Mouse (Mus musculus) natural killer cell, adult 2 months (primary cell): ENCODE measurements at regions not wholly inside any gene's neighbourhood (a gene's known extent, or its start where the extent isn't known, plus 50 kb on each side); places are given as distances from the start of the nearest gene placed in this dataset.
A peak's percentile ranks its signal among the peaks of the same experiment; 100 is the strongest.

Source experiments
- DNase-seq, 2 experiments: peaks; one replicate each; pipeline ENCODE4 v3.0.0; 2022; ENCODE audit warnings: low spot score in 2 of 2

DNA sequence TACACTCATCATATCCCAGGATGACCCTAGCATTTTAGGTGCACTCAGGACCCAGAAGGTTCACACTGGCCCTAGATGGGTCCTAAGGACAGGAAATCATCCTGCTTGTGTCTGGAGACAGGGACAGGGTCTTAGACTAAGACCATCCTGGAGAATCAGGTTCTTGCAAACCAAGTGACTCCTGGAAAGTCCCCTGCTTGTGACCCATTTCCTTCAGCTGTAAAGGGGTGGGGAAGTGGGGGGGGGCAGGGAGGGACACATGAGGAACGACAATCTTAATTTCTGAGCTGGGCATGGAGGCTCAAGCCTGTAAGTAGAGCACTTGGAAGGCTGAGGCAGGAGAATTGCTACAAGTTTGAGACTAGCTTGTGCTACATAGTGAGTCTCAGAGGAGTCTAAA lies 88.2 kb upstream of the Haao start:
- peak; percentile 7 to 29 for DNase-seq

DNA sequence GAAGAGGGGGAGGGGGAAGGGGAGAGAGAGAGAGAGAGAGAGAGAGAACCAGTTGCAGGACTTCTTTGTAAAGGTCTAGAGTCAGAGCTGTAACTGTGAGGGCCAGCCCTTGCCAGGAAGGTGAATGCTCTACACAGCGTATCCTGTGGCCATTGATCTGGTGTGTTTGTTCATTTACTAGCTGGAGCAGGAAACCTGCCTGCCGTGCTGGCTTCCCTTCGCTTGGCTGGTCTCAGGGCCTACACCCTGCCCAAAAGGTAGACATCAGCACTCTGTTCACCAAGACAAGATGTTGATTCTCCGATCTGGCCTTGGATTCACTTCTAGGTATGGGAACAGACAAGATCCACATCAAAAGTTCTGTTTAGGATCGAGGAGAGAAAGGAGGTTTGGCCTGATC lies 87.5 kb upstream of the Haao start:
- DNase-seq: no peak

DNA sequence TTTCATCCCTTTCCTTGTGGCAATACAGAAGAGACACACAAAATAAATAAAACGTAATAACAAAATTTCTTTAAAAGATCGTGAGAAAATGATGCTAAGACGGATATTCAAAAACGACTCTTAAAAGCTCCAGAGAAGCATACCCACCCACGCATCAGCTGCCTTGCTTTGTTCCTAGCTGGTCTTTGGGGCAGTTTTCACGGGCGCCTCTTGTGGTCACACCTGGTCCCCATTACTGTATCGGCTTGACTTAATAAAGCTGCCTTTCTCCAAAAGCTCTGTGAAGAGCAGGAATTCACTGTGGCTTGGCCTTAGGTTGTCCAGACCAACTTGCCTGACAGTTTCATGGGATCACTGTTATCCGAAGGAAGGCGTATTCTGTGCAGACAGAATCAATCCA lies 86.0 kb upstream of the Haao start:
- no peak for DNase-seq

DNA sequence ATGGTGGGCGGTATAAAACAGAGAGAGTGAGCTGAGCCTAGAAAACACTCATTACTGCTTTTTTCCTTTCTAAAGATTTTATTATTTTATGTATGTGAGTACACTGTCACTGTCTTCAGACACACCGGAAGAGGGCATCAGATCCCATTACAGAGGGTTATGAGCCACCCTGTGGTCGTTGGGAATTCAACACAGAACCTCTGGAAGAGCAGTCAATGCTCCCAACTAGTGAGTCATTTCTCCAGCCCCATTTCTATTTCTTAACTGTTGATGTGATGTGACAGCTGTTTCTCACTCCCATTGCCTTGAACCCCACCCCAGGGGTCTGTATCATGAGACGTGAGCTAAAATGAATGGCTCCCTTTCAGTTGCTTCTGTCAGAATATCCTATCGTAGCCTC lies 82.6 kb upstream of the Haao start:
- DNase-seq: no peak

GRCm38 (mm10) chr17:83927749-83928387 lies 80.1 kb upstream of the Haao start:
- no peak for DNase-seq

DNA sequence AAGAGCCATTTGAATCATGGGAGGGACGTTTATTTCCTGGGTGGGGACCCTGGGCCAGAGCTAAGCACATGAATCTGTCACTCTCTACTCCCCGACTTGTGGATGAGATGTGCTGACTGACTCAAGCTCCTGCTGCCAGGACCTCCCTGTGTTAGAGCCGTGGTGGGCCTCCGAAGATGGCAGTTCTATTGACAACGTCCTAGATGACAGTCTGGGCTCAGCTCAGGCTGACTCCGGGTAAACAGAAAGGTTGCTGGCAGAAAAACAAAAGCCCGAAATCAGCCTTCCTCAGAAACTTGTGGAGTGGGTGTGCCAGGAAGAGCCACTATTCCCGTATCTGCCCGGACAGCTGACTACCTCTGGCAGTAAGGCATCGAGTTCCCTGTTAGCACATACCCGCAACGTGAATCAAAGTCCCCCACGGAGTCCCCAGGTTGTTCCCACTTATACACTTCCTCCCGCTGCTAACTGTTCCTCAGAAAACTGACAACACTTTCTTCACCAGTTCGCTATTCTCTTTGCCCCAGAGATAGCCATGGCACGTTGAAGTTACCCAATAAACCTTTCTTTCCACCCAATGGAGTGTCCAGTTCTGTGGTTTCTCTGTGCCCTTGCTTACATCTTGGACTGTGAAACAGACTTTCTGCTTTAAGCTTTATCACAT lies 76.6 kb upstream of the Haao start:
- DNase-seq: no peak

GRCm38 (mm10) chr17:83920894-83921293 lies 73.1 kb upstream of the Haao start:
- no peak for DNase-seq

DNA sequence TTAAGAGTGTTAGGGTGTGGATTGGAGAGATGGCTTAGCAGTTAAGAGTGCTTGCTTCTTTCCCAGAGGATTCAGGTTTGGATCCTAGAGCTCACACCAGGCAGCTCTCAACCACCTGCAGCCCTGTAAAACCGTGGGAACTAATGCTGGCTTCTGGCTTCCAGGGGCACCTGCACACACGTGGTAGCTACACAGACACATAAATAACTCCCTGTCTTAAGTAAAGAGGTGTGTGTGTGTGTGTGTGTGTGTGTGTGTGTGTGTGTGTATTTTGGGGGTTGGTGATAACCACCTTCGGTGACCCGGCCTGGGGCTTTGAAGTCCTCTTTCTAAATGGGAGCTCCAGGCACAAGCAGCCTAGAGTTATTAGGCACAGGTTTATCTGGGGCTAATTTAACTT lies 72.5 kb upstream of the Haao start:
- DNase-seq: no peak

DNA sequence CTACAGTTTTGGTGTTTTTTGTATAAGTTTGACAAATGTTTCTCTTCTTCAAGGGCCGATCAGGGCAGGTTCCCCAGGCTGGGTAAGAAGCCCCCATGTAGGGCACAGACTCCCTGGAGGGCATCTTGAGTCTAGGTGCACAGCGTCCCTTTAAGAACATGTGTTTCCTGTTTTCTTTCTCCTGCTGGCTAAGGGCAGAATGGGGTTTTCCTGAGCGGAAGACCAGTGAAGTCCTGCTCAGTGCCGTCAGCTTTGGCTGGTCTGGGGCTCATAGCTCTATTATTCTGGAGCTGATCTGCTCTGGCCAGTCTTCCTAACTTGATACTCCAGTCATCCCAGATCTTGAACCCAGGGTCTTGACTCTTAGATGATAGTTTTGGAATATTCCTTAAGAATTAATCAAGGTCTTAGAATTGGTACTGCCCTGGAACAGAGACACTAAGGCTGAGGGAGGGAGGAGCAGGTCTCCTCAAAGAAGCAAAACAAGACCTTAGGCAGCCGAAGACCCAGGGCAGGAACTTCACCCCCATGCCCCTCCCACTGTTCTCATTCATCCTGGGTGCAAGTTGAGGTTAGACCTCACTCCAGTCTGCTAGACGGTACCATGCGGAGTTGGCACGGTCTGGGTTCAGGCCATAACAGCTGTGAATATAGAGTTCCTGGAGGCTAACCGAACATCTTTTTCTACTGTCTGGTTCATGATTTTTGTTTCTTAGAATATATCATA lies 70.8 kb upstream of the Haao start:
- DNase-seq: peak; percentile 51 to 58

DNA sequence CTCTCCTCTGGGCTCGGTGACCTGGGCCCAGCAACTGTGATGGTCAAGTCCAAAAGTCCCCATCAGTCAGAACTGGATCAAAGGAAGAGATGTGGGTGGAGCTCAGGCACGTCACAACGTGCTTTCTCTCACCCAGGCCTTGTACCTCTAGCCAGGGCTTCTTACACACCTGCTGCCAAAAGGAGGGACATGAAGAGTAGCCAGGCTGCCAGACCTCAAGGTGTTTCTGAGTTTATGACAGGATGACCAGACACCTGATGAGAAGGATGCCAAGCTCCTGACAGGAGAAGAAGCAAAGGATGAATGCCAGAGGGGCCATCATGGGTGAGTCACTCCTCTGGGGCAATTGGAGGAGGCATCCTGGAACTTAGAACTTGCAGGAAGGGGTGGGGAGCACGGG lies 70.0 kb upstream of the Haao start:
- no peak for DNase-seq

DNA sequence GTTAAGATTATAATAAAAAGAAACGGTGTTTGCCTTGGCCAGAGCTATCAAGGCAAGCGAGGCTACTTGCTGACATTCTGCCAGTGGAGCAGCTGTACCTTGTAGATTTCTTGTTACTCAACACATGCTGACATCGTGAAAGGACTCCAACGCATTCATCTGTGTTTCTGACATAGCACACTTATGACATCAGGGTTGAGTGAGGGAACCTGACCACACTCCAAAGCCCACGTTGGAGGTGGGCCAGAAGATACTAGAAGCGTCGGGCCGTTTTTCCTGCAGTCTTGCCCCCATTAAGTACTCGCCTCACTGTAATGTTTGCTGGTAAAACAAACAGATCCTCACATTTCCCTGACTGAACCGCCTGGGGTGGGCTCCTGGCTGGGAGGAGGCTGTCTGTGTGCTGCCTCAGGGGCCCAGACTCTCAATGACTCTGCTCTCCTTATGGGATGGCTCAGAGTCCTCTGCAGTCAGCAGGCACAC lies 69.0 kb upstream of the Haao start:
- no peak for DNase-seq

GRCm38 (mm10) chr17:83915034-83915433 lies 67.3 kb upstream of the Haao start:
- DNase-seq: no peak

DNA sequence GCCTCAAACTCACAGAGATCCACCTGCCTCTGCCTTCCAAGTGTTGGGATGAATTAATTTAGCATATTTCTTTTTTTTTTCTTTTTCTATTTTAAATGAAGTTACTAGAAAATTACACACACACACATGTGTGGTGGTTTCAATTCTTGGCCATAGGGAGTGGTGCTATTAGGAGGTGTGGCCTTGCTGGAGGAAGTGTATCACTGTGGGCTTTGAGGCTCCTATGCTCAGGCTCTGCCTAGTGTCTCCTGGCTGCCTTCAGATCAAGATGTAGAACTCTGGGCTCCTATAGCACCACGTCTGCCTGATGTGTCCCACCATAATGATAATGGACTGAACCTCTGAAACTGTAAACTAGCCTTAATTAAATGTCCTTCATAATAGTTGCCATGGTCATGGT lies 66.8 kb upstream of the Haao start:
- DNase-seq: no peak

GRCm38 (mm10) chr17:83913711-83914415 lies 66.1 kb upstream of the Haao start:
- no peak for DNase-seq

- DNase-seq: no peak
Observed at GRCm38 (mm10) chr17:83912421-83912820, 64.7 kb upstream of the Haao start.

GRCm38 (mm10) chr17:83908811-83909210 lies 61.0 kb upstream of the Haao start:
- no peak for DNase-seq

GRCm38 (mm10) chr17:83907538-83907937 lies 59.8 kb upstream of the Haao start:
- no peak for DNase-seq

- no peak for DNase-seq
Observed at GRCm38 (mm10) chr17:83906751-83907537, 59.2 kb upstream of the Haao start.

GRCm38 (mm10) chr17:83903467-83903866 lies 55.7 kb upstream of the Haao start:
- peak; percentile 37 to 61 for DNase-seq

DNA sequence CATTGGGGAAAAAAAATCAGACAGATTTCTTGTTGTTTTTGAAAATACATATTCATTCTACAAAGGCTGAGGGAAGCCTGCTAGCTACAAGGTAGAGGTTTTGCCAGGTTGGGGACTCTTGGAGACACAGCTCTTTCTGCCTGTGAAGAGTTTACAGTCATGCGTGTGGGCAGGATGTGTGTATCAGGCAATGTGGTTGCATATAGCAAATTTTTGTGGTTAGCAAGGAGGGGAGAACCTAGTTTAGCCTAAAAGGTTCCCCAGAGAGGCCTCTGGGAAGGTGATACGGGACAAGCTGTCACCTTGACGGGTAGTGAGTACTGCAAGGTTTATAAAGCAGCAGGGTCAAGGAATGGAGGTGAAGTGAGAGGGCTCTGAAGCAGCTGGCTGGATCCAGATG lies 54.8 kb upstream of the Haao start:
- DNase-seq: no peak

- no peak for DNase-seq
Observed at GRCm38 (mm10) chr17:83902091-83902490, 54.3 kb upstream of the Haao start.
